Mouse (Mus musculus) gastrocnemius, postnatal 4 days (tissue): Measurements from ENCODE around the gene Prox2. TPM values are rescaled to one million over a fixed set of nuclear protein-coding genes. Genes with fewer than 3 reads are reported as not detected.
"Not testable (repeated sequence)": the region's sequence is repeated elsewhere in the genome, so short reads cannot be mapped to it uniquely, and the experiment has no call there.

ENCODE experiments used
- DNase-seq, 2 experiments: peaks; one replicate each; pipeline ENCODE4 v3.0.0; 2021 to 2022; ENCODE audit warnings: low spot score in 2 of 2, mixed read lengths in 2 of 2
- long read RNA-seq, 2 experiments: library from polyadenylated mRNA; stranded (forward); transcript quantifications; one replicate each; pipeline ENCODE4 v2.0.0; 2021
- total RNA-seq, 2 experiments: library from RNA; stranded (reverse); gene quantifications; 2 replicates each; pipeline ENCODE4 v1.2.3; 2021

Prox2 gene
- 1 to 10 TPM; 3.2 to 4.7 TPM for total RNA-seq
- long read RNA-seq, experiment 1, partial matches to known transcripts = 0 of 2 reads
- long read RNA-seq, experiment 1, other reads (novel, unspliced or antisense) = 2 of 2 reads
- long read RNA-seq, experiment 2, partial matches to known transcripts = 1 of 4 reads
- long read RNA-seq, experiment 2, other reads (novel, unspliced or antisense) = 2 of 4 reads

DNA sequence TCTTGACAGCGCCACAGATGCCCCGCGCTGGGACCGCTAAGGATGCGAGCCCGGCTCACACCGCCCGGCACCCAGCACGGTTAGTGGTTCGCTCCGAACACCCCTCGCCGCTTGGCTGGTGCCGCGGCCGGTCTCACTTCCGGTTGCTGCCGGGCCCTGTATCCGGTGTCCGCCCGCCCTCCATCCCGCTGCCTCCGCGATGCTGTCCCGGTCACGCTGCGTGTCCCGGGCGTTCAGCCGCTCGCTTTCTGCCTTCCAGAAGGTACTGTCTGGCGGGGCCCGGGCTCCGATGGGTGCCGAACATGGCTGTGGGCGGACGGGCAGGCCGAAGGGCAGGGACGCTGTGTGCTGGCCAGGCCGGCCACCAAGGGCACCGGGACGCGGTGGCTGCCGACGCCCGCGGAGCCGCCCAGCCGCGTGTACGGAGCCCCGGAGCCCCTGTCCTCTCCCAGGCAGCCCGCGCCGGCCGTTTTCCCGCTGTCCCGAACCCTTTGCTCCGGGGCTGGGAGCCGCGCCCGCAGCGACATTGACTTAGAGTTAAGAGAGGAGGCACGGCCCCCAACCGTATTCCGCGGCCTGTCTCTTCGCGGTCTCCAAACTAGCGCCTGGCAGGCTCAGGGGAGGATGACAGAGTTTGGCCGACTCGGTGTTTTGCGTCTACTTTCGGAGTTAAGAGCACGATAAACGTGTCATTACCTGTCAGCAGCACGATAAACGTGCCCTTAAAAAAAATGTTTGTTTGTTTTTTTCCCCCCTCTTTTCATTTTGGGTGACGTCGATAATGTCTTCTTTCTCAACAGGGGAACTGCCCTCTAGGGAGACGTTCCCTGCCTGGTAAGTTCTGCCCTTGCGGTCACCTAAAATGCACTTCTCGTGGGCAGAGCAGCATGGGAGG, at the start of gene Prox2, which contains the start of gene Dlst:
Prox2 (minus strand) TSS at position 62 of the 895 bp plus-strand sequence.
Dlst (plus strand) TSS at position 136 of the 895 bp plus-strand sequence.
- peak; percentile 86 to 90 for DNase-seq

DNA sequence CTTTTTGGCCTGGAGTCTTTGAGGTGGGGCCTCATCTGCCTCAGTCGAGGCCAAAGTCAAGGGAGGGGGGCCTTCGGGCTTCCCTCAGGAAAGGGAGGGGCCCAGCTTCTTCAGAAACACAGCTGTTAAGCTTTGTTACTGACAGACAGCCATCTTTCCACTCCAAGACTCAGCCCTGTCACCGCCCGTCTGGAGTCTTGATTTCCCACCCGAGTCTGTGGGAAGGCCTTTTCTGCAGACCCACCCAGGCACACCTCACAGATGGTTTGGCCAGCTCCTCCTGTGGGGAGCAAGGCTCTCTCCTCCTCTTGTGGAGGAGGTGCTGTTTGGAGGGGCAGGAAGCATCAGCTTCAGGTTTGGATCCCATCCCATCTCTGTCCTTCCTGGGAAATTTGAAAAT, 49.0 kb upstream of the Prox2 start:
- DNase-seq = no peak

DNA sequence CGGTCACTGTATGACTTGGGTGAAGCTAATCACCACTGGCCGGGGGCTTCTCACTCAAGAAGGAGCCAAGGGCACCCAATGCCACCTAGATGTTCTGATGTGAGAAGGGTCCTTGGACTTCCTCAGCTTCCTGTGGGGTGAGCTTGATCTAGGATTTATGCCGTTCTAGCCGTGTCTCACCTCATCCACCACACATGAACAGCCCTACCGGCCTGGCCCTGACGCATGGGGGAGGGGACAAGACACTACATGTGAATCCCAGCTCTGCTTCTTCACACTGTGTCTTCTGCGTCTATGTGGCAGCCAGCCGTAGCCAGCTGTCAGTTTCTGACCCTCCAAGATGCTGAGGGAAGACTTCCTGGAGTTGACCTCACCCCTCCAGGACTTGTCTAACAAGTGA, 48.2 kb upstream of the Prox2 start:
- DNase-seq = no peak

DNA sequence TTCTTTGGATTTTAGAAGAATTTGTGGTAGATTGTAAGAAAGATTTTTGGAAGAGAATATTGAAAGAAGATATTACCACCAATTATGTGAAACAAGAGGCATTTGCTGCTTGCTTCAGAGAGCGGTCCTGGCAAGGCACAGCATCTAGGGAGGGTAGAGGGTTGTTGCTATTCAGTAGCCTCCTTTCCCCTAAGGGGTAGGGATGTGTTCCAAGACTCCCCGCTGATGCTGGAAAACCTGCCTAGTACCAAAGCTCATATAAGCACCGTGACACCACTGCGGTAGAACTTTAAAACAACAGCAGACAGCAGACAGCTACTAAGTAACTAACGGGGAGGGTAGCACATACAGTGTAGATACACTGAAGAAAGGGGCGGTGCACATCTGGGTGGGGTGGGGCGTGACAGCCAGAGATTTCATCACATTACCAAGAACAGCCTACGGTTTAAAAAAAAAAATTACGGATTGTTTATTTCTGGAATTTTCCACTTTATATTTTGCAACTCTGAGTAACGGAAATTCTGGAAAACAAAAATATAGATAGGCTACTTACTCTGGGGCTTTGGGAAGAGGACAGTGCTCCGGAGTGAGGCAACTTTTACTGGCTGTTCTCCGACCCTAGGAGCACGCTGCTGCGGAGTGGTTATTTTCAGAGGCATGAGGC, 47.4 kb upstream of the Prox2 start:
- no peak for DNase-seq

DNA sequence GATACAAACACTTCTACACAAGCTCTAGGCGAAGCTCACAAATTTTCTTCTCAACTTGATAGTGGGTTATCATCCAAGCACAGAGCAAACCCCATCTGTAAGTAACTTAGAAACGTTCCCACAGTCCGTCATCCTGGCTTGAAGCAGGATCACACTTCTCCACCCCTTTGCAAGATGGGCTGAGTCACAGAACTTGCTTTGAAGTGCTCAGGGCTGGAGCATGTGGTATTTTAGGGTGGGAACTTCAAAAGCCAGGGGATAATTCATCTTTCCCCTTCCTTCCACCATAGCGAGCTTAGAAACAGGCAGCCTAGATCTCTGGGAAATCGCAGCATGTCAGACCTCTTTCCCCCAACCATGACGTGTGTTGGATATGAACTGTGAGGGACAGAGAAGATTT, 45.8 kb upstream of the Prox2 start:
- DNase-seq = no peak

- DNase-seq = no peak
Measured at GRCm38 (mm10) chr12:85153011-85153410, 42.5 kb upstream of the Prox2 start.

DNA sequence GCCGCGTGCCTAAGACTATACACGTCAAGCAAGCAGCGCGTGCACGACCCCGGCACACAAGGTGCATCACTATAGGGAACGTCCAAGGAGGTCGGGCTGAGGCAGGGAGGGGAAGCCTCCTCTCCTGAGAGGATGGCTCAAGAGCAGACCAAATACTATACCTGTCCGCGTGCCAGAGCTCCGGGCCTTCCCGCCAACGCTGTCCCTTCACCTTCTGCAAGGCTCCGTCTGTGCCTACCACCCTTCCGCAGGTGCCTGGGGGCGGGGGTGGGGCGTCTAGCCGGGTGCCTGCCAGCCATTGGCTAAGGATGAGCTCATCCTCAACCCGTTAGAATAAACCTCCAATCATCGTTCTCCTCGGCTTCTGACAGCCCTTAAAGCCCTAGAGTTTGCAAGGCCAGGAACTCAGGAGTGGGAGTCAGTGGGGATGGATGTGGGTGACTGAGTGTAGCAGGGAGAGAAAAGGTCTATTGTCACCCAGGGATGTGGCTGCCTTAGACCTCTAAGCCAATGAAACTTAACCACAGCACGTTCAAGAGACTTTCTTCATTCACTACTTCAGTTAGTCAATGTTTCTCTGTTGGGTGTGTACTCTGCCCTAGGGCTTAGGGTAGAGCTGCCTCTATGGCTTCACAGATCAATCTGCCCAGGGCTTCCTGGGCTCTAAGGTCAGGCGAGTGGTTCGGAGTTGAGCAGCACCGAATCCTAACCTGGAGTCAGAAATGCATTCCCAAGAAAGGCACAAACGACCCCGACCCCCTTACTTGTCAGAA, 40.6 kb upstream of the Prox2 start, which contains the start of gene Rps6kl1:
Rps6kl1 (minus strand) TSS at position 263 of the 773 bp plus-strand sequence.
- no peak for DNase-seq

DNA sequence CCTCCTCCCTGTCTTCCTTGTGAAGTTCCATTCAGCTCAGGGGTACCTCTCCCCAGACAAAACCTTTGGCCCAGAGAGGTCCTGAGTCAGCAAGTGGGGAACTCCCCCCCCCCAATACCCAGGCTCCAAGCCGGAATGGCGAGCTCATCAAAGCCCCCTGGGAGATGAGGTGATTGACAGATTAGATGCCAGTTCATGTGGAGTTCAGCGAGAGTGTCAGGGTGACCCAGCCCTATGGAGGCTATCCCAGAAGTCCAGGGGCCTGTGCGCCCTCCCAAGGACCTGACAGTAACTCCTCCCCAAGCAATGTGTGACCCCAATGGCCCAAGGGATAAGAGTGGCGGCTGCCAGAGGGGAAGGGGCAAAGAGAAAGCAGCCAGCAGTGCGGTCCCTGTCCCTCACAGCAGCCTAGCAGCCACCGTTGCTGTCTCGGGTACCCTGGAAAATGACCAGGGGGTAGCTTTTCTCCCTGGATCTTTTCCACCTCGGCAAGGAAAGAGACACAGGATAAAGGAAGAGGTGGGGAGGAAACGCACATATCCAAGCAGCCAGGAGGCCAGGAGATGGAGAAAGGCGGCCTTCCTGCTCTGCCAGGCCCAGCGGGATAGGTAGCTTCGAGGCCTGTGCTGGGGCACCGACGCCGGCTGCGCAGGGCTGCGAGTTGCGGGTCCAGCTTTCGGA, 39.9 kb upstream of the Prox2 start:
- DNase-seq = no peak

DNA sequence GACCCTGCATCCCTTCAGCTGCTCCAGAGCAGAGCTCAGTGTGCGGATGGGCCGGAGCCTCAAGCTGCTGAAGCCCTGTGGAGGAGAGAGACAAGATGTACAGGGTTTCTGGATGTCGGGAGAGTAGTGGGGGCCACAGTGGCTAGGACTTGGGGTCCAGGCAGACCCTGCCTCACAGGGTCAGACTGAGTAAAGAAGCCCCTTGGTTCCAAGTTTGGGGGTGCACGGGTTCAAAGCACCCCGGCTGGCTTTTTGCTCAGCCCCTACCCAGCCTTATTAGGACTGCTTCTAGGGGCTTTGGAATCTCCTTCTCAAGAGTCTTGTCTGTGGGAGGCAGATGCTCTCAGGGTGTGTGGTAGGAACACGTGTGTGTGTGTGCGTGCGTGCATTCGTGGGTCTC, 36.3 kb upstream of the Prox2 start:
- no peak for DNase-seq

GRCm38 (mm10) chr12:85146355-85146754, 35.8 kb upstream of the Prox2 start:
- DNase-seq = no peak

DNA sequence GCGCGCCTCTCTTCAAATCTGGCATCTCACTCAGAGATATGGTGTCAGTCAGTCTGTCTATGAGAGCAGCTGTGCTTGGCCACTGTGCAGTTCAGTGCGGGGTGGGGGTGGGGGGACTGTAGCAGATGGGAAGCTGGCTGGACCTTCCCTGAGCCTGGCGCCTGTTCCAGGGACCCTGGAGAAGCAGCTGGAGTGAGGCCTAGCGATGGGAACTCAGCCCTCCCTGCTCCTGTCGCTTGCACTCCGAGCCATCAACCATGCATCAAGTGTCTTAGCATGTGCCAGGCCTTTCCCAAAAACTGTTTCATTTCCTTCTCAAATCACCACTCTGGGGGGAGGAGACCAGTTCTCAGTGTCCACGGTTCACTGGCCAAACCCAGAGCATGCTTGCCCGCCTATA, 35.1 kb upstream of the Prox2 start:
- DNase-seq = peak; percentile 64 to 82

GRCm38 (mm10) chr12:85144821-85145220, 34.3 kb upstream of the Prox2 start:
- DNase-seq = no peak

- not testable (repeated sequence) for DNase-seq
Measured at GRCm38 (mm10) chr12:85144276-85144675, 33.7 kb upstream of the Prox2 start.

- DNase-seq = peak; percentile 72 to 88
Measured at GRCm38 (mm10) chr12:85142803-85143202, 32.2 kb upstream of the Prox2 start.

DNA sequence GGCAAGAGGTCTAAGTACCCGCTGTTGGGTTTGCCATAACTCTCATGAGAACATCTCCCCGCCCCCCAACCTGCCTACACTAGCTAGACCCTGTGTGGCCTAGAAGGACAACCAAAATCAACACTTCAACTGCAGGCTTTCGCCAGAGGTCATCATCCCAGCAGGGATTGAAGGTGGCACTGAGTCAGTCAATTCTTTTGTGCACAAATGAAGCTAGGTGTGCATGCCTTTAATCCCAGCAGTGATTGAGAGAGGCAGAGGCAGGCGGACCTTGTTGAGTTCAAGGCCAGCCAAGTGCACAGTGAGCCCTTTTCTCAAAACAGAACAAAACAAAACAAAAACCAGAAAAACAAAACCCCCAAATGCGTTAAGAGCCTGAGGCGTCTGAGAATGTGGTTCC, 30.5 kb upstream of the Prox2 start:
- no peak for DNase-seq

DNA sequence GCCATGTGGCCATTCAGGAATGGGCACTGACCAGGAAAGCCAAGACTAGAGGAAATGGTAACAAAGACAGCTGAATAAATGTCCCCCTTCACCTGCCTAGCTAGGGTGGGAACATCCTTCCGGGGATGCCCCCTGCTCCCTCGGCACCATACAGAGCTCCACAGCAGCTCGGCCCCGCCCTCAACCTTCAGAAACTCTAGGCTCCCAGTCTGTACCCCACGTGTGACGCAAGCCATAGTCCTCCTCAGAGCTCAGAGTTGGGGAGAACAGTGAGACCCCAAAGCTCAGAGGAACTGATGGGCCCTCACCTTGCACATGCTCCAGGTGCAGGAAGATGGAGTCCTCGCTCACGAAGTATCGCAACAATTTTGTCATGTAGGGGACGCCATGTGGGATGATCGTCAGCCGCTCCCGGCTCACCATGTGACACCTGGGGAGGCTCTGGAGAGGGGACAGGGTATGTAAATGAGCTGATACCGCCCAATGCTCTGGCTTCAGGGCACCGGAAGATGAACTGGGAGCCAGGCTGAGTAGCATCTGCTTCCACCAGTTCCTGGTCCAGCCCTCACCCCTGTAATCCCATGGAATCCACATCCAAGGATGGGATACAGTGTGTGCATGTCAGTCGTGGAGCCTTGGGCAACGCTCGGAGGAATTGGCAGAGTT, 29.6 kb upstream of the Prox2 start:
- DNase-seq = no peak

DNA sequence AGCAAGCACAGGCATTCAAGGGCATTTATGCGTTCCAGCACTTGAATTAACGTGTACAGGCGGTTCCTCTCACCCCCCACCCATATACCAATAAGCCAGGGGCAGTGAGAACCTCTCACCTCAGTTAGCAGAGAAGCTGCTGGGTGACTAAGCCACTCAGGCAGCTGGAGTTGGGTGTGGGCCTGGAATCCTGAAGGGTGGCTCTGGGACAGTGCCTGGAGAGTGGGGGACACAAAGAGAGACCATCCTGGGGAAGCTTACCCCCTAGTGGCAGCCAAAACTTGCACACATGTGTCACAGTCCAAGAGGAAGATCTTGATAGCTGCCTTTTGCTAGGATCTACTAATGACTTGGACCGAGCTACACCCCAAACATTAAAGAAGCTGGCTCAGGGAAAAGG, 26.1 kb upstream of the Prox2 start:
- no peak for DNase-seq

DNA sequence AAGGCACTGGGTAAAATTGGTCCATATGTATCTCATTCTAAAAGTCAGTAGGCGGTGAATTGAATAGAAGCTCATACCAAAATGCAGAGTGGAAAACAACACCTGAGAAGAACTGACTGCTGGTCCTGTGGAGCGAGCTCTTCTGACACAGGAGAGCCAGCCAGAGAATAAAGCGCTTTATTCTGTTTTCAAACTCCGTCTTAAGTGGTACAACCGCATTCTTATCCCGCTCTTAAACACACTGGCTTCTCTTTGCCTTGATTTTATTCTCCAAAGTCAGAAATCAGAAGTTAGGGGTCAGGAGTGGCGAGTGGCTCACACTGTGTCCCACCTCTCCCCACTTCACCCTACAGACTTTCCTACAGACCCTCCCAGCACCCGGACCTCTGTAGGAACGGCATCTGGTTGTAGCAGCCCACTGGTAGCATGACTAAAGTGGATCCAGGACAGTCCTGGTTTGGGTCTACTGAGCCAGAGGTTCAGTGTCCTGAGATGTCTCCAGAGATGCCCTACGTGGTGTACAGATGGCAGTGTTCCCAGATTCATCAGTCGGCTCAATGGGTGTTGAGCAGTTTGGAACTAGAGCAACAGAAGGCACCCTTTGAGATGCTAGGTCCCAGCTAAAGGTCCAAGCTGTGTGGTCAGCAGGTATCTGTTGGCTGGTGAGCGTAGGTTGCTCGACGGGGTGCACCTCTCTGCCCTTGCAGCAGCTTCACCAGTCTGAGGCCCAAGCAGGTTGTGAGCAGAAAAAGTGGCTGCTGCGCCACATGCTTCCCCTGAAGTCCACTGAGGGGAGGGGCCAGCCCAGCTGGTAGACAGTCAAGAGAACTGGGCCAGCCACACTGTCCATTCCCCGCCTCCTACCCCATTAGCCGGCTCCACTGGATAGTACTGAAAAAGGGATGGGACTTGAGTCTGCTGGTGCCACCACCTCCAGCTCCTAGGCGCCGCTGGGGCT, 25.2 kb upstream of the Prox2 start:
- DNase-seq = no peak
